Mouse (Mus musculus): ENCODE data around the gene Ccdc115.

Ccdc115 gene

GRCm38 (mm10) chr1:34439215-34439960 lies at the start of gene Ccdc115, which contains the start of gene Imp4:
TSS of gene Ccdc115 (minus strand) at chr1:34439672.
TSS of gene Imp4 (plus strand) at chr1:34439851.
- peak; percentile 94 to 96 for DNase-seq (ENCODE audit: low spot score in 2 of 2)

GRCm38 (mm10) chr1:34487383-34487782 lies 47.9 kb upstream of the Ccdc115 start:
- no peak for DNase-seq (ENCODE audit: low spot score in 2 of 2)

- DNase-seq (ENCODE audit: low spot score in 2 of 2): peak; percentile 24 to 43
Measured at GRCm38 (mm10) chr1:34485461-34486188, 46.2 kb upstream of the Ccdc115 start.

GRCm38 (mm10) chr1:34484470-34484869 lies 45.0 kb upstream of the Ccdc115 start:
- DNase-seq (ENCODE audit: low spot score in 2 of 2): no peak

GRCm38 (mm10) chr1:34481920-34482669 lies 42.6 kb upstream of the Ccdc115 start:
- DNase-seq (ENCODE audit: low spot score in 2 of 2): no peak

- DNase-seq (ENCODE audit: low spot score in 2 of 2): no peak
Measured at GRCm38 (mm10) chr1:34480801-34481200, 41.3 kb upstream of the Ccdc115 start.

- no peak for DNase-seq (ENCODE audit: low spot score in 2 of 2)
Measured at GRCm38 (mm10) chr1:34478891-34479655, 39.6 kb upstream of the Ccdc115 start.

GRCm38 (mm10) chr1:34472427-34473300 lies 33.2 kb upstream of the Ccdc115 start:
- DNase-seq (ENCODE audit: low spot score in 2 of 2): no peak

- no peak for DNase-seq (ENCODE audit: low spot score in 2 of 2)
Measured at GRCm38 (mm10) chr1:34469801-34470200, 30.3 kb upstream of the Ccdc115 start.

GRCm38 (mm10) chr1:34468500-34468899 lies 29.0 kb upstream of the Ccdc115 start:
- DNase-seq (ENCODE audit: low spot score in 2 of 2): no peak

- no peak for DNase-seq (ENCODE audit: low spot score in 2 of 2)
Measured at GRCm38 (mm10) chr1:34468051-34468450, 28.6 kb upstream of the Ccdc115 start.

- no peak for DNase-seq (ENCODE audit: low spot score in 2 of 2)
Measured at GRCm38 (mm10) chr1:34465445-34465844, 26.0 kb upstream of the Ccdc115 start.

- no peak for DNase-seq (ENCODE audit: low spot score in 2 of 2)
Measured at GRCm38 (mm10) chr1:34464310-34464817, 24.9 kb upstream of the Ccdc115 start.

- peak in 1 of 2 experiments; percentile 38 for DNase-seq (ENCODE audit: low spot score in 2 of 2)
Measured at GRCm38 (mm10) chr1:34462766-34463165, 23.3 kb upstream of the Ccdc115 start.

GRCm38 (mm10) chr1:34460061-34460441 lies 20.6 kb upstream of the Ccdc115 start:
- no peak for DNase-seq (ENCODE audit: low spot score in 2 of 2)

GRCm38 (mm10) chr1:34459284-34460060 lies 20.0 kb upstream of the Ccdc115 start, which contains the start of gene Ptpn18:
TSS of gene Ptpn18 (plus strand) at chr1:34459762.
- DNase-seq (ENCODE audit: low spot score in 2 of 2): peak; percentile 72 to 82

- no peak for DNase-seq (ENCODE audit: low spot score in 2 of 2)
Measured at GRCm38 (mm10) chr1:34458431-34458830, 19.0 kb upstream of the Ccdc115 start.

GRCm38 (mm10) chr1:34443124-34443523 lies 3.7 kb upstream of the Ccdc115 start:
- no peak for DNase-seq (ENCODE audit: low spot score in 2 of 2)

- no peak for DNase-seq (ENCODE audit: low spot score in 2 of 2)
Measured at GRCm38 (mm10) chr1:34439961-34440630, 624 bp upstream of the Ccdc115 start.
